Mouse (Mus musculus): ENCODE data around the gene Sh3glb2.

The Sh3glb2 gene

DNA sequence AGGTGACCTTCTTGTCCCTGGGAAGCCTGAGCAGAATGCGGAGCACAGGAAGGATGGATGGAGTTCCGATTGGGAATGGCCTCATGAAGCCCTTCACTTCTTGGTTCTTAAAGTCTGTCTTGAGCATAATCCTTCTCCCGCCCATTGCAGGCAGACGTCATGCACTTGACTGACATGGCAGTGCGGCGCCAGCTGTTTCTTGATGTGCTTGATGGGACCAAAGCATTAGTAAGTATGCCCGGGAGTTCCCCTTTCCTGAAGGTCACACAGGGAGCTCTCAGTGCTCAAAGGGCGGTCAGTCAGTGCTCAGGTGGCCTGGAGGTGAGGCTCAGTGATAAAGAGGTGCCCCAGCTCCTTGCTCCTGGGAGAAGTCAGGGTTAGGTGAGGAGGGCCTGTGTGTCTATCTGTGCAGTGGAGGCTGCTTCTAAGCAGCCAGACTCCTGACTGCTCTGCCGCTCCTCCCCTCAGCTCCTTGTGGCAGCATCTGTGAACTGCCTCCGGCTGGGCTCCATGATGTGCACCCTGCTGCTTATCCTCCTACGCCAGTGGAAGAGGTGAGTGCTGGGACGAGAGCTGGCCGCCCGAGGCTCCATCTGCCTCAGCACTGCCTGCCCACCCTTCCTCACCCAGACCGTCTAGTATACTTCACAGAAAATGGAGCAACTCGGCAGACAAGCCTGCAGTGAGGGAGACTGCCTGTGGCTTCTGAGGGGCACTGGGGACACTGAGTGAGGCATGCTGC, 22.8 kb downstream of the Sh3glb2 start:
- DNase-seq = peak; percentile 87

DNA sequence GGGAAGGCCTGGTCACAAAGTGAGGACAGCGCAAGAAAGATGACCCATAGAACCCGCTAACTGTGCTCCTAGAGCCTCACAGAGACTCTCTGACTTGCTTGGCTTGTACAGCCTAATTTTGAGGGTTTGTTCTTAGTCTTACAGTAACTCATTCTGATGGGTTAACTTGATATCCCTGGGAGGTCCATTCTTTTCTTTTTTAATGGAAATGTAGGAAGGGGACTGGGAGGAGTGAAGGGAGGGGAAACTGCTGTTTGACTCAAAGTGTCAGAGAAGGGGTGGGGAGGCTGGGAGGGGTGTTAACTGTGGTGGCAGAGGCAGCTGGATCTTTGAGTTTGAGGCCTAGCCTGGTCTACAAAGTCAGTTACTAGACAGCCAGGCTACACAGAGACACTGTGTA, 23.8 kb downstream of the Sh3glb2 start:
- DNase-seq = no peak

DNA sequence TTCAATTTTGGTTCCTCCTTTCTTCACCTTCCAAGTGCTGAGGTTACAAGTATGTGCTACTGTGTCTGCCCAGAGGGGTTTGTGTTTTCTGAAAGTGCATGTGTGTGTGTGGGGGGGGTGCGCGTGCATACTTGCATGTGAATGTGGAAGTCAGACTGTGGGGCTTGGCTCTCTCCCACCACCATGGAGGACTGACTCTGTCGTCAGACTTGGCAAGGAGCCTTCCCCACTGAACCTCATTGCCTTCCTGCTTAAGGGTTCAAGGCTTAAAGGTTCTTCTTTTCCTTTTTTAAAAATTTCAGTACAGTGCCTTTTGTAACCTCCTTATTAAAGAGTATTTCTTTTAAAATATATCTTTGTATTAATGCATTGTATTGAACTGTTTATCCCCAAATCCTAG, 30.3 kb downstream of the Sh3glb2 start:
- no peak for DNase-seq

DNA sequence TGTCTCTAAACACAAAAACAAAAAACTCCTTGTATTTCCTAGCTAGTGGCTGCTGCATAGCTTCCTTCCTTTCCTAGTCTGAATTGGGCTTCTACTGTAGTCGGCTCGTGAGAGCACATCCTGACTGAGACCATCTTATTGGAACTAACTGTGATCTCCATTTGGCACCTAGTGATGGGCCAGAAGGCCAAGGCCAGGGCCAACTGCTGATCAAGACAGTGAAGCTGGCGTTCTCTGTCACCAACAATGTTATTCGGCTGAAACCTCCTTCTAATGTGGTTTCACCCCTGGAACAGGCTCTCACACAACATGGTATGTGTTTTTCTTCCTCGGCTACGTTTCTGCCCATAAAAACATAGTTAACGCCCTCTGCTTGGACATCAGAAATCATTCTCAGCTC, 31.9 kb downstream of the Sh3glb2 start:
- no peak for DNase-seq

DNA sequence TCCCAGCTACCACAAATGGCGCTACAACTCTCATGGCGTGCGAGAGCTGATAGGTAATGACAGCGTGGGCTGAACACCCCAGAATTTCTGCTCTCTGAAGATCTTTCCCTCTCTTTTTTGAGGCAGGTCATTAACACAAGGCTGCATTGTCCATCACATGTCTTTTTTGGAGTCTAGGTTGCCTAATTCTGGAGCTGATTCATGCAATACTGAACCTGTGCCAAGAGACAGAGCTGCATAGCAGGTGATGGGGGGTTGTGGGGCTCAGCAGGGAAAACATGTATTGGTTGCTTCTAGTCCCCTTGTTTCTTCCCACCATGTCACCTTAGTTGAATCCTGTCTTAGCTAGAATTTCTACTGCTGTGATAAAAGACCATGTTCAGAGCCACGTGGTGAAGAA, 33.8 kb downstream of the Sh3glb2 start:
- no peak for DNase-seq

DNA sequence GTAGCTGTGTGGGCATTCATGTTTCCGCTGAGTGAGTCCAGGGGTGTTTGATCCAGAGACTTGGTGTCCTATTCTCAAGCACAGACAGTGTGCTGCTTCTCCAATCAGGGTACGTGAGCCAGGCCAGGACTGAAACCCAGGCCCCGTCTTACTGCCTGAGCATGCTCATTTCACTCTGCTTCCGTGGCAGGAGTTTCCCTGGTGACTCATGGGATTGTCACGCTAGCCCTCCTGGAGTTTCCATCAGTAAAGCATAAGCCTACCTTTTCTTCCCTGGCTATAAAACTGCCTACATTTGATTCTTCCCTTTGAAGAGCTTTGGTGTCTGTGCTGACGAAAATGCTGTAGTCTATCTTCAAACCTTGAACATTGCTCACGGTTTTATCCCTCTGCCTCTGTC, 36.0 kb downstream of the Sh3glb2 start:
- DNase-seq = no peak

DNA sequence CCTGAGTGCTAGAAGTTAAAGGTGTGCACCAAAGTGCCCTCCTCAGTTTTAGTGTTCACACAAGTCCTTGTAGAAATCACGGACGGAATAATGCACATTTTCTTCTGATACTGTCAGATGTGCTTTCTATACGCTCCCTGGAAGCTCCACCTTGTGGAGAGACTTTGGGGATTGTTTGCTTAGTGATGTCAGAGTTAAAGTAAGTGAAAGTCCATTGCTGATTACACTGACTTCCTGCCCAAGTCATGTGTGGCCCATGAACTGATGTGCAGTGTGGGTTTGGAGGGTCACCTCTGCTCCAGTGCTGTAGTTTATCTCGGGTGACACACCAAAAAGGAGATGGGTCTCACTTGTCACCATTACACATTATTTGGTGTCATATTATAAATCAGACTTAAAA, 39.9 kb downstream of the Sh3glb2 start:
- DNase-seq = no peak

DNA sequence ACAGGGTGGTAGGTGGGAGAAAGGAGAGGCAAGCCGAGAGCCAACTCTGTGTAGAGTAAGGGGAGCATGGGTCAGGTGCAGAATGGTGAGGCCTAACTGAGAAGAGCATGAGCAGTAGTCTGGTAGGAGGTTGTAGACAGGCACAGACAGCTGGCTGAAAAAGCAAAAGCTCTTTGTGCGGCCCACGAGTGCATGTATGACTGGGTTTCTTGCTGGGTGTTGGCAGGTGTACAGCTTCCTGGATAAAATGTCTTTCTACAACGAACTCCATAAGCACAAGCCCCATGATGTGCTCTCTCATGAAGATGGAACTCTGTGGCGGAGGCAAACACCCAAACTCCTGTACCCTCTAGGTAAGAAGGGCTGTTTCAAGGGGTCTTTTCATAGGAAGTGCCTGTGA, 42.2 kb downstream of the Sh3glb2 start:
- no peak for DNase-seq

DNA sequence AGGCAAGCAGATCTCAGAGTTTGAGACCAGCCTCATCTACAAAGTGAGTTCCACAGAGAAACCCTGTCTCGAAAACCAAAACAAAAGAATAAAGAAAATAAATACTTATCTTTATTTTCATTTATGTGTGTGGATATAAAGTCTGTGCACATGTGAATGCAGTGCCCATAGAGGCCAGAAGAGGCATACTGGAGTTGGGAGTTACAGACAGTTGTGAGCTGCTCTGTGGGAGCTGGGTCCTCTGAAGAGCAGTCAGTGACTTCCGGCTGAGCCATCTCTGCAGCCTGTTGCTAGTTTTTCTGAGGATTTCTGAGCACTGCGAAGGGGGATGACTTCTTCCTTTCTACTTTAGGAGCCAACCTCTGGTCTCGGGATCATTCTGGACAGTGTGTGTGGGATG, 43.0 kb downstream of the Sh3glb2 start:
- DNase-seq = no peak

DNA sequence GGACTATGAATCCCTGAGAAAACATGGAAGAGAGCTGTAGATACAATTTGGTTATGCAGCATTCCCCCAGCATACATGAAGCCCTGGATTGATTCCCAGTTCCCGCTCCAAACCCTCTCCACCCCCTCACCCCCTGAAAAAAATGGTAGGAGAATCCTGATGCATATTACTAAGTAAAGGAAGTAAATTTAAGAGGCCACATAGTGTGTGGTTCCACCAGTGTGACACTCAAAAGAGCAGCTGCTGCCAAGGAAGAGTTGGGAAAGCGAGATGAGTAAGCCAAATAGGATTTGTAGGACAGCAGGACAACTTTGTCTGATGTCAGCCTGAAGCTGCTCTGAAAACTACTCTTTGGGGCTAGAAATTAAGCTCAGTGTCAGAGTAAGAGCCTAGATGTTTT, 47.7 kb downstream of the Sh3glb2 start:
- no peak for DNase-seq

DNA sequence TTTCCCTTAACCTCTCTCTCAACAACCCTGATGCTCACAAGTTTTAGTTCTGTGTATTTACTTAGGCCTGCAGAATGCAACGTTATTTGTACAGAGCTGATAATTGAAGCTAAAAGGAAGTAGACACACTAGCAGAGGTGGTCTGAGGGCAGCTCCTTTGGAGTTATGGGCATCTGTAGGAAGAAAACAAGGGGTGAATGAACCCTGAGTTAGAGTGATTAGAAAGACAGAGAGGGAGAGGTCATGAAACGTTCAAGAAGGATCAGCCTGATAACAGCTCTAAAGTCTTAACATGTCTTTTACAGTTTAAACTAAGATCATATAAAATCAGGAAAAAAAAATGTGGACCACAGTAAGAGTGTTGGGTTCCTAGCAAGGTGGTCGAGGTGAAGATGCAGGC, 49.8 kb downstream of the Sh3glb2 start:
- DNase-seq = no peak

DNA sequence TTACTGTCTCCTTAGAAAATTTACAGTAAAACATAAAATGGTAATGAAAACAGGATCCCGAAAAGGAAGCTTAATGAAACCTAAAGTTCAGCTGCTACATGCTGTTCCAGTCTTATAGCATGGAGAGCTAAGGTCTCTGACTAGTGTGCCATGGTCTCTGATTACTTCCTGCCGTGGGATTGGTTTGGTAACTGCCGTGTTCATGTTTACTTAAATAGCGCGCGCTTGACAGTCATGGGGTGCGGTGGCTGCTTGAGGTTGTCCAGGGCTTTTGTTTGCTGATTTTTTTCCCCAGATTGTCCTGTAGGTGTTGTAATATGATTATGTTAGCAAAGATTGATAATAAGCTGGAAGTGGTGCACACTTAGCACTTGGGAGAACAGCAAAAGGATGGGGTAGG, 53.0 kb downstream of the Sh3glb2 start:
- no peak for DNase-seq

DNA sequence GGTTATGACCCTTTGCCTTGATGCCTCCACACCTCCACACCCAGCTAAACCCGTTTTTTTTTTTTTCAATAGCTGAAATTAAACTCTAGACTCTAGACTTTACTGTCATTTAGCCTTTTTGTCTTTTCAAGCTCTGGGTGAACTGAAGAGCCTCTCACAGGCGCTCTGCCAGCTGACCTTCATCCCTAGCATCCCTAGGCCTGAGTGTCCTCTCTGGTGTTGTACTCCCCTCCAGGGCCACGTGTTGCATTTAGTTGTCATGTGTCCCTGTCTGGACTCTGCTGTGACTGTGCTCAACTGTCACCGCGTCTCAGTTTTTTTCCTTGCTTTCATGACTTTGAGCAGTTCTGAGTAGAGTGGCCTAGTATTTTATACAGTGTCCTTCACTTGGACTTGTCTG, 59.2 kb downstream of the Sh3glb2 start:
- DNase-seq = no peak

DNA sequence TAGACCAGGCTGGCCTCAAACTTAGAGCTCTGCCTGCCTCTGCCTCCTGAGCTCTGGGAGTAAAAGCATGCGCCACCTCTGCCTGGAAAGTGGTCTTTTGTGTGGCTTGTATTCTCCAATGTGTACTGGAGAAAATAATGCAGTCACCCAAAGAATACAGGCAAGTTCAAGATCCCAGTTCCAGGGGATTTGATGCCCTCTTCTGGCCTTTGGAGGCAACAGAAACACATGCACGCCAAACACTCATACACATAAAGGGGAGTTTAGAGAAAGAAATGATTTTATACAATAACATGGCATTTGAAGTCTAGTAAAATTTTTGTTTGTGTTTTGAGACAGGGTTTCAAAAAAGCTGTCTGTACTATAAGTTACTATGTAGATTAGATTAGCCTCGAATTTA, 59.6 kb downstream of the Sh3glb2 start:
- DNase-seq = no peak

Measured in heart, adult 11 months (tissue).